Mouse (Mus musculus) kidney, postnatal 10 days (tissue): ENCODE data around the gene Oxct2b.
"Not testable (repeated sequence)": the region's sequence is repeated elsewhere in the genome, so short reads cannot be mapped to it uniquely, and the experiment has no call there.

Experiments
- DNase-seq: peaks from one replicate; pipeline ENCODE4 v3.0.0; 2021; ENCODE audit warnings: mixed read lengths

Gene Oxct2b

GRCm38 (mm10) chr4:123114651-123115050 is 1.4 kb upstream of the Oxct2b start:
- not testable (repeated sequence) for DNase-seq

- DNase-seq = not testable (repeated sequence)
Measured at GRCm38 (mm10) chr4:123116640-123117039, 574 bp downstream of the Oxct2b start.

GRCm38 (mm10) chr4:123121286-123121685 is 5.2 kb downstream of the Oxct2b start:
- DNase-seq = no peak

GRCm38 (mm10) chr4:123126626-123127025 is 10.6 kb downstream of the Oxct2b start:
- no peak for DNase-seq

- no peak for DNase-seq
Measured at GRCm38 (mm10) chr4:123127051-123127450, 11.0 kb downstream of the Oxct2b start.

GRCm38 (mm10) chr4:123137551-123137950 is 21.5 kb downstream of the Oxct2b start:
- DNase-seq = no peak

GRCm38 (mm10) chr4:123139513-123140154 is 23.6 kb downstream of the Oxct2b start, which contains the start of gene Ppie:
Gene Ppie (minus strand): TSS chr4:123139951.
- DNase-seq = peak; percentile 92

GRCm38 (mm10) chr4:123147446-123148150 is 31.5 kb downstream of the Oxct2b start:
- no peak for DNase-seq

- DNase-seq = no peak
Measured at GRCm38 (mm10) chr4:123152003-123152402, 35.9 kb downstream of the Oxct2b start.

- no peak for DNase-seq
Measured at GRCm38 (mm10) chr4:123152976-123153375, 36.9 kb downstream of the Oxct2b start.

- DNase-seq = peak; percentile 29
Measured at GRCm38 (mm10) chr4:123155004-123155403, 38.9 kb downstream of the Oxct2b start.

- DNase-seq = no peak
Measured at GRCm38 (mm10) chr4:123155427-123155826, 39.4 kb downstream of the Oxct2b start.

- DNase-seq = no peak
Measured at GRCm38 (mm10) chr4:123155840-123156239, 39.8 kb downstream of the Oxct2b start.

GRCm38 (mm10) chr4:123160571-123160970 is 44.5 kb downstream of the Oxct2b start:
- no peak for DNase-seq

GRCm38 (mm10) chr4:123161251-123161650 is 45.2 kb downstream of the Oxct2b start:
- DNase-seq = not testable (repeated sequence)

- no peak for DNase-seq
Measured at GRCm38 (mm10) chr4:123162305-123162917, 46.3 kb downstream of the Oxct2b start.

- DNase-seq = no peak
Measured at GRCm38 (mm10) chr4:123164157-123164556, 48.1 kb downstream of the Oxct2b start.
